Mouse (Mus musculus) liver, embryonic 14.5 days (tissue): ENCODE measurements around the gene Dph1.

Experiments used
- CTCF ChIP-seq: IDR thresholded peaks from 2 replicates; pipeline ENCODE4 v1.5.1; 2016; ENCODE audit warnings: antibody characterized with exemption, low read depth, control low read depth
- EP300 ChIP-seq: IDR thresholded peaks from 2 replicates; pipeline ENCODE4 v1.6.1; 2016; ENCODE audit warnings: antibody characterized with exemption, low read depth

GRCm38 (mm10) chr11:75152603-75153557, 38.2 kb downstream of the Dph1 start:
- TF ChIP-seq EP300 (no peak), CTCF (no peak)
